Comparison of ENCODE assay signal across 8 mouse cellular contexts in the genomic region with DNA sequence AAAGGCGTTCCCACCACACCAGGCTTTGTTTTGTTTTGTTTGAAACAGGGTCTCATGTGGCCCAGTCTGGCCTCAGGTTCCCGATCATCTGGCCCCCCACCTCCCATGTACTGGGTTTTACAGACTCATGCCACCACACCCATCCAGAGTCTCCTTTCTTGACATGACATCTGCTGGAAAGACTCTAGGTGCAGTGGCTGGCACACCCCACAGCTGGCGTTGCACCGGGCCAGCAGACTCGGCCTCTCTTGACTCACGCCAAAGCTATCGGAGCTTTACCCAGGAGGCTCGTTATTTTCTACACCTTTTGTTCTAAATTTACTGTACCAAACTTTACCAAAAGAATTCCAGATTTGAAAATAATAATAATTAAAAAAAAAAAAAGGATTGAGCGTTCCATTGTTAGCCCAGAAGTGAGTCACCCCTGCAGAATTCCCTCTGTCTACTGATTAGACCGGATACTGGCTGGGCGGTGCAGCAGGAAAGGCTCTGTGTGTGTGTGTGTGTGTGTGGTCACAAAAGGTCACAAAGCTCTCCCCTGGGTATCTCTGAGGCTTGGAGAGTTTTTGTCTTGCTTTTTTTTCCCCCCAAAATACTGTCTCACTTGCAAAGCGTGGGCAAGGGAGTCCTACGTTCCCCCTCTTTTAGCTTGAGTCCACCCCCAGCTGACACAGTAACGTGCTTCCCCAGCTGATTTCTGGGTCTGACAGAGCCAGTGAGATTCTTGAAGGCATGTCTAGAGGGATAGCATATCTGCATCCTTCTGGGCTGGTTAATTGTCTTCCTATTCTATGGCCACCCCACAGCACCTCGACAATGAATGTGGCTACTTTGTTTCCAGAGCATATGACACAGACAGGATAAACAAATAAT. TPM values are rescaled to one million over a fixed set of nuclear protein-coding genes. Genes with fewer than 3 reads are reported as not detected.
A peak's percentile ranks its signal among the peaks of the same experiment; 100 is the strongest.
DNase-seq lines count a peak whose midpoint lies in the region; TF ChIP-seq lines count a peak whose summit lies in the region.

No protein-coding gene starts in this region.

- 72% methylated on average over 15 of the region's 15 CpGs for WGBS in cerebellum, adult 2 months

- no peak for DNase-seq in layer of hippocampus, adult 2 months (ENCODE audit: low spot score in 2 of 2)
- no peak for DNase-seq in layer of hippocampus, postnatal 25 days (ENCODE audit: extremely low spot score in 1 of 2, low spot score in 1 of 2)
- peak; percentile 51 for DNase-seq in gastrocnemius, postnatal 25 days
- DNase-seq in kidney, adult 8-10 months = peak; percentile 70 to 75
- DNase-seq in lung, postnatal 4 days = peak; percentile 56 to 66
- no peak for DNase-seq in cerebellum, adult 2 months
- DNase-seq in cerebellum, adult 11-12 months = no peak
- no peak for DNase-seq in cerebellum, adult 9-11 months

- H3K4me3 ChIP-seq in layer of hippocampus, adult 2 months = no peak overlapping the region
- no peak overlapping the region for H3K4me3 ChIP-seq in cerebellum, adult 2 months (replicated peaks; ENCODE audit: insufficient read depth, low read depth, low read length)

- H3K4me1 ChIP-seq in cerebellum, adult 2 months (ENCODE audit: control insufficient read depth, insufficient read depth, low read length) = no peaks in the 10 kb centered on the region; the same call in 1 of the 2 replicates

- TF ChIP-seq CTCF in layer of hippocampus, adult 2 months (conservative IDR thresholded peaks at IDR 0.05) = 0 out of 2 replicates have a peak, but pooled peaks have one; percentile 4
- no peak for TF ChIP-seq CTCF in cerebellum, adult 2 months (IDR thresholded peaks at IDR 0.05; ENCODE audit: borderline replicate concordance, insufficient read depth, low read depth, low read length)

- peak overlapping the region; percentile 51; the same call in 1 of the 2 replicates for H3K27ac ChIP-seq in layer of hippocampus, adult 2 months
- no peak overlapping the region; the same call in 1 of the 2 replicates for H3K27ac ChIP-seq in cerebellum, adult 2 months (ENCODE audit: insufficient read depth, low read length)

- H3K27me3 ChIP-seq in cerebellum, adult 2 months (ENCODE audit: control insufficient read depth, insufficient read depth, low read length) = no peaks in the 10 kb centered on the region

- no peak for TF ChIP-seq POLR2A in cerebellum, adult 2 months (IDR thresholded peaks at IDR 0.05; ENCODE audit: borderline replicate concordance, insufficient read depth, low read length)

RNA-seq across cellular contexts. Expression of a gene that starts 8.5 kb away (rescaled TPM):
- total RNA-seq in layer of hippocampus, adult 2 months (2021) = 10 to 100 TPM; 15.0 to 19.7 TPM
- total RNA-seq in layer of hippocampus, postnatal 25 days (2021) = 10 to 100 TPM; 15.5 to 19.9 TPM
- 10 to 100 TPM; 30.2 to 35.0 TPM for total RNA-seq in gastrocnemius, postnatal 25 days (2021)
- 8.3 and 8.4 TPM in 2 replicates for polyA plus RNA-seq in cerebellum, adult 2 months (2012; rRNA removed)

Comparison
In these comparisons a context has a peak if more than half of its experiments do, and no peak if none do; other contexts are left out.
1. DNase-seq: peak in gastrocnemius, postnatal 25 days (single experiment), kidney, adult 8-10 months (2 of 2) and lung, postnatal 4 days (2 of 2); none in layer of hippocampus, adult 2 months (0 of 2), layer of hippocampus, postnatal 25 days (0 of 2), cerebellum, adult 2 months (0 of 2), cerebellum, adult 11-12 months (single experiment) and cerebellum, adult 9-11 months (single experiment).